Mouse (Mus musculus) layer of hippocampus, postnatal 10 days (tissue): ENCODE data around the gene Mphosph9. TPM values are rescaled to one million over a fixed set of nuclear protein-coding genes. Genes with fewer than 3 reads are reported as not detected.
"Not testable (repeated sequence)": the region's sequence is repeated elsewhere in the genome, so short reads cannot be mapped to it uniquely, and the experiment has no call there.

ENCODE experiments used
- DNase-seq, 2 experiments: peaks; one replicate each; pipeline ENCODE4 v3.0.0; 2021; ENCODE audit warnings: low spot score in 2 of 2
- long read RNA-seq: library from polyadenylated mRNA; stranded (forward); transcript quantifications from one replicate; pipeline ENCODE4 v2.0.0, GENCODE M21; 2023
- total RNA-seq, 2 experiments: library from RNA; stranded (reverse); gene quantifications; 2 replicates each; pipeline ENCODE4 v1.2.3; 2021

Mphosph9 gene
- total RNA-seq, result 10 to 100 TPM; 21.9 to 24.2 TPM
- long read RNA-seq, partial matches to known transcripts, result 0 of 1 reads
- long read RNA-seq, other reads (novel, unspliced or antisense), result 1 of 1 reads

- peak; percentile 100 for DNase-seq
These were observed at the start of gene Mphosph9, which contains the start of gene 2810006K23Rik for GRCm38 (mm10) chr5:124327510-124328364. Gene Mphosph9 (minus strand): TSS chr5:124327972. Gene 2810006K23Rik (plus strand): TSS chr5:124328089.

DNA sequence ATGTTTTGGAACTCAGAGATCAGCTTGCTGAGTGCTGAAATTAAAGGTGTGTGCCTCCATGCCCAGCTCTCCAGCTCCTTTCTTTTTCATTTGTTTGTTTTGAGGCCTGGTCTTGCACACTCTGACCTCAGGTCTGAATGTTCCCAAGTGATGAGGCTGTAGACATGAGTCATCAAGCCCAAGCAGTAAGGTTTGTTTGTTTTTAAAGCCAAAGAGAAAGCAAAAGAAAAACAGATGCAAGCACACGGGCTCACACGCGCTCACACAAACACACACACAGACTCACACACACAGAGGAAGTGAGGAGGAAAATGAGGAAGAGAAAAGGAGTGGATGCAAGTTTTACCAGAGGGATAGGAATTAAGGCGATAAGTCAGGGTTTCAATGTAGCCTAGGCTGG lies 49.4 kb upstream of the Mphosph9 start:
- no peak for DNase-seq

GRCm38 (mm10) chr5:124376401-124376800 lies 48.6 kb upstream of the Mphosph9 start:
- no peak for DNase-seq

DNA sequence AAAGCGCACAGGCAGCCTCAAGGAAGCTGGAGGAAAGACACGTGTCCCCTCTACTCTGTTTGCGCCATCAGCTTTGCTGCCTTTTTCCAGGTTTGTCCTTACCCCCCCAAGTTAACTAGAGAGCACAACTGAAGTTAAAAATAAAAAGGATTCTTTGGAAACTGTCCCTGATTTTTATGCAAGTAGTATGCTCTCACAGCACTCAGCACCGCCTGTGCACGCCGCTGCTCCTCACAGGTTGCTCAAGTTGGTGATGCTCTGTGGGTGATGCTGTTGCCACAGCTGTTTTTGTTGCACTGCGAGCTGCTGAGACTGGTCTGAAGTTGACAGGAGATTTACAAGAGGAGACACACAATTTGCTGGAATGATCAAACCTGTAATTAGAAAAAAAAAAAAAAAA lies 46.5 kb upstream of the Mphosph9 start:
- DNase-seq, result no peak

DNA sequence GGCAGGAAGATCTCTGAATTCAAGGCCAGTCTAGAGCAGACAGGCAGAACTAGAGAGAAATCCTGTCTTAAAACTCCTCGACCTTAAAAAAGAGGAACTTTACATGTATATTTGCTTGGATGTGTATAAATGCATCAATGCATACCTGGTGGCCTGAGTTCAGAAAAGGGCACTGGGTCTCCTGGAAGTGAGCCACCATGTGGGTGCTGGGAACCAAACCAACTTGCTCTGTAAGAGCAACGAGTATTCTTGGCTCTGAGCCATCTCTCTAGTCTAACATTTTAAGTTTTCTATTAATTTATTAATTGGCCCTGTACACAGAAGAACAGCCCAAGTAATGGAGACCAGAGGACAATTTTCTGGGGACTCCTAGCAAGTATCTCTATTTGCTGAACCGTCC lies 38.9 kb upstream of the Mphosph9 start:
- no peak for DNase-seq

DNA sequence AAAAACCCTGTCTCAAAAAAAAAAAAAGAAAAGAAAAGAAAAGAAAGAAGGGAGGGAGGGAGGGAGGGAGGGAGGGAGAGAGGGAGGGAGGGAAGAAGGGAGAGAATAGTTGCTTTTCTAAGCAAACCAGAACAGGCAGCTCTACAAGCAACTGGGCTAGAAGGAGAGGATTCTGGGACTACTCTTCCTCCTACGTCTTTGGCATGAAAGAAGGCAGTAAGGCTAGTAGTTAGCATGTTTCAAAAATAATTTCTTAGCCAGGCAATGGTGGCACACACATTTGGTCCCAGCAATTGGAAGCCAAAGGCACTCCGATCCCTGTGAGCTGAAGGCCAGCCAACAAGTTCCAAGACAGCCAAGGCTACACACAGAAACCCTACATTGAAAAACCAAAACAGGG lies 38.0 kb upstream of the Mphosph9 start:
- no peak for DNase-seq

DNA sequence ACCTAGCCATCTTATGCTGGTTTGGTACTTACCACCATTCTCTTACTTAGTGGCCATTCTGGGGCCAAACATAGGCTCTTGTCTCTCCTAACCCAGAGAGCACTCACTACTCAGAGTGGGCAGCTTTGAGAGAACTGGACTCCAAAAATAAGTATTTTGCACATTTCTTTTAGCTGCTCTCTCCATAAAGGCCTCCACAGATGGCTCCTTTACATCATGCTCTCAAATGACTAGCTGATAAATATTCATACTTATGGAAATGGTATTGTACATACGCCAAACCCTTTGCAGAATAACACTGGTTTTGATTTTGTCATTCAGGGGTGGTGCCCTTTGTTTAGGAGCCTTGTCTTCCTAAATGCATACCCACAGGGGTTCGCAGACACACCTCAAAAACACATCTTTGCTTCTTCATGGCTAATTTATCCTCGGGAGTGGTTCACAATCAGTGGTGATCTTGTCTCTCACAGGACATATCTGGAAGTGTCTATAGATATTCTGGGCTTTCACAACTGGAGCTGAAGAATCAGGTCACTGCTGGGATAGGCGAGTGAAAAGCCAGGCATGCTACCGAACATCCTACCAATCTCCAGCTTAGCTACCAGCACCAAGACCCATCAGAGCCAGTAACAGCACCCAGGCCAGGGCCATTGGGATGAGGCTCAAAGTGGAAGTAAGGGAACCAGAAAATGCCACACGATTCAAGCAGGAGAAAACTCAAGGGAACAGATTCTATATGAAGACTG lies 36.6 kb upstream of the Mphosph9 start:
- no peak for DNase-seq

DNA sequence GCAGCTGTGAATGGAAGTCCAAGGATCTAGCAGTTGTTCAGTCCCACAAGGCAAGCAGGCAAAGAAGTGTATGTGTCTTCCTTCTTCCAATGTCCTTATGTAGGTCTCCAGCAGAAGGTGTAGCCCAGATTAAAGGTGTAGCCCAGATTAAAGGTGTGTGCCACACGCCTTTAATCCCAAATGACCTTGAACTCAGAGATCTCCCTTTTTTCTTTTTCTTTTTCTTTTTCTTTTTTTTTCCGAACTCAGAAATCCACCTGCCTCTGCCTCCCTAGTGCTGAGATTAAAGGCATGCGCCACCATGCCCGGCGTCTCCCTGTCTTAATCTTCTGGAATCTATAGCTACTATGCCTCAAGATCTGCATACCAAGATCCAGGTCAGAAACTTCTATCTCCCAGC lies 35.2 kb upstream of the Mphosph9 start, which contains the start of gene Cdk2ap1:
Gene Cdk2ap1 (minus strand): TSS at position 101 of the 400 bp plus-strand sequence.
- not testable (repeated sequence) for DNase-seq

DNA sequence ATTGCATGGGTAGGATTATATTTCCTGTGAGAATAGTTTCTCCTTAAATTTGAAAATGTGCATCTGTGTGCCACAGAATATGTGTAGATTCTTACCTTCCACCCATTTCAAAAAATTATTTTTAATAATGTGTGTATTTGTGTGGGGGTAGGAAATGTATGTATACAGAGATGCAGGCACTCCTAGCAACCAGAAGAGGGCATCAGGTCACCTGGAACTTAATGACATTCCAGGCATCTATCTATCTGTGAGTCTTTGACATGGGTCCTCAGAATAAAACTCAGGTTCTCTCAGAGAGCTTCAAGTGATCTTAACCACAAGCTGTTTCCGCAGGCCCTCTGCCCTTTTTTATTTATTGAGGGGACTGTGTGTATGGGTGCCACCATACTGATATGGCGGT lies 31.9 kb upstream of the Mphosph9 start:
- no peak for DNase-seq

GRCm38 (mm10) chr5:124356695-124357094 lies 28.9 kb upstream of the Mphosph9 start:
- no peak for DNase-seq

DNA sequence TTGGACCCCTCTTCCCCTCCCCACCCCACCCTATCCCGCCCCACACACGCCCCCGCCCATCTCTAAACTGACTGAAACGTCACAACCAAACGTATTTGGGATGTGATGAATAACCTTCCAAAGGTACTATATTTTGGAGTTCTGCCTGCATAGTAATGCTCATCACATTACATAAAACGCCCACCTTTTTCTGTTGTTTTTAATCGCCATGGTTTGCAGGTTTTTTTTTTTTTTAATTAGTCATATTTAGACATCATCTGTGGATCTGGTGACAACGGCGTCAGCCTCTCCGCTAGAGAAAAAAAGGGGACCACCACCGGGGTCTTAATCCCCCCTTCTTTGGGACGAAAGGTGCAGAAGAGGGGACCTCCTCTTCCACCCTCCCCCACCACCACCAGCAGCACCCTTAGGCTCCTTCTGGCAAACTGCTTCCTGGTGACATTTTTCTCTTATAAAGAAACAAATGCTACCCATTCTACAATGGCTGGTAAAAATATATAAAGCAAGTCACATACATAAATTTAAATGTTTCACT lies 27.7 kb upstream of the Mphosph9 start:
- DNase-seq, result peak in 1 of 2 experiments; percentile 24

- DNase-seq, result peak; percentile 47 to 68
These were observed 27.0 kb upstream of the Mphosph9 start for GRCm38 (mm10) chr5:124354574-124355424.

DNA sequence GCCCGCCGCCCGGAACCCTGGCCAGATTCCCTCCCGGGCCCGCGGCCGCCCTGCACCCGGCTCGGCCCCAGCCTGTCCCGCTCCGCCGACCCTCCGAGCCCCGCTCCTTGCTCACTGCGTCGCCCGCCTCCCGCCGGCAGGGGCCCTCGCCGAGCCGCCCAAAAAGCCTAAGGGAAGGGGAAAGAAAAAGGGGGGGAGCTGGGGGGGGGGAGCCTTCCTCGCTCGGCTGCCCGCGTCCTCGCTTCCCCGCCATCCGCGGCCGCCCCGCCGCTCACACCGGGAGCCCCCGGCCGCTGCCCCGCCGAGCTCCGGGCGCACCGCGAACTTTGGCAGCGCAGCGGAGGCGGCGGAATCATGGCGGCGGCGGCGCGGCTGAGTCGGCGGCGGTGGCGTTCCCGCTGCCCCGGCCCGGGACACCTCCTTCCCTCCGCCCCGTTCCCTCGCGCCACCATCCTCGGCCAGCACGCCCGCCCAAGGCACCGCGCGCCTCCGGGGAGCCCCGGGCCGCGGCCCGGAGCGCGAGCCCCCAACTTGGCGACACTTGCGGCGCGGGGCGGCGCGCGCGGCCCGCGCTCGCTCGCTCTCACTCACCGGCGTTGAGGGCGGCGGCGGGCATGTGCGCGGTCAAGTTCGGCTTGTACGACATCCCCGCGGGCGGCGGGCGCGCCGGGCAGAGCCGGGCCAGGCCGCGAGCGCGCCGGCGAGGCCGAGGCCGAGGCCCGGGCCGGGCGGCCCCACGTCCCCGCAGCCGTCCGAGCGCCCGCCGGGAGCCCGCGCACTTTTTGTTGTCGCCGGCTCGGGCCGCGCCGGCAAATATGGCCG lies 26.2 kb upstream of the Mphosph9 start:
- peak; percentile 49 to 62 for DNase-seq

DNA sequence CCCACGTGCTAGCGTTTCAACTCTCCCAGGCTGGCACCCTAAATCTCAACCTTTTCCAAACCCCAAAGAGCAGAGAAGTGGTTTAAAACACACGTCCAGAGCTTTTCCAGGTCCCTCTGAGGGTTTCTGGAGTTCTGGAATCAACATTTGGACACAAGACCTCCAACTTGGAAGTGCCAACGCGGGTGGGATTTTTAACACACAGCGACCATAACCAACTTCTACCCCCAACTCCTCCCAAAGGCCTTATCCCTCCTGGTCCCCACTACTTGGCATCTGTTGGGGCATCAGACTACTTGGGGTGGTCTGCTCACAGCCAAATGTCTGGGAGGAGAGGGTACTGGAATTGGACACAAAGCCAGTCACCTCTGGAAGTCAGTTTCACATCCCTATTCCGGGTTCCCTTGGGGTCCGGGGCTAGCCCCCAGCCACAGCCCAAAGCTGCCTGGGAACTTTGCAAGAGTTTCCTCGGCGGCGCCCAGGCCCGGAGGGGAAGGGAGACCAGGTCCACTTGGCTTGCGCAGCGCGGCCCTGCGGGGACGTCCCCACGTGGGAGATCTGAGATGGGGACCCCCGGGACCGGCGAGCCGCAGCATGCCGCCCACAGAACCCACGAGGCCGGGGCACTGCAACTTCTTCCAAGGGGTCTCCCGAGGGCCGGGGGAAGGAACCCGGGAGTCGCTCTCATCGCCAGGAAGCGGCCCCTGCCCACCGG lies 25.4 kb upstream of the Mphosph9 start:
- peak in 1 of 2 experiments; percentile 71 for DNase-seq

- DNase-seq, result peak; percentile 78 to 86
These were observed 24.6 kb upstream of the Mphosph9 start for GRCm38 (mm10) chr5:124352141-124352920.

GRCm38 (mm10) chr5:124351604-124352003 lies 23.8 kb upstream of the Mphosph9 start:
- DNase-seq, result no peak

- peak; percentile 76 to 82 for DNase-seq
These were observed 23.4 kb upstream of the Mphosph9 start for GRCm38 (mm10) chr5:124351111-124351560.

- DNase-seq, result peak in 1 of 2 experiments; percentile 21
These were observed 22.6 kb upstream of the Mphosph9 start for GRCm38 (mm10) chr5:124350350-124350749.
